Mouse (Mus musculus) myocyte (in vitro differentiated cells): Measurements from ENCODE around the gene Plscr3. TPM values are rescaled to one million over a fixed set of nuclear protein-coding genes. Genes with fewer than 3 reads are reported as not detected.

Experiments
- H3K27me3 ChIP-seq: one replicate; pipeline ENCODE4 v1.6.1; 2011; ENCODE audit not compliant: control insufficient read depth, insufficient read depth, insufficient read length
- H3K36me3 ChIP-seq: one replicate; pipeline ENCODE4 v1.6.1; 2011; ENCODE audit not compliant: control insufficient read depth, insufficient read depth
- H3K4me2 ChIP-seq: one replicate; pipeline ENCODE4 v1.6.1; 2011; ENCODE audit warnings: low read depth, control low read depth
- H3K4me3 ChIP-seq: one replicate; pipeline ENCODE4 v1.5.1; 2011; ENCODE audit warnings: mild to moderate bottlenecking, control low read depth, moderate library complexity
- H3K79me2 ChIP-seq: one replicate; pipeline ENCODE4 v1.6.1; 2011; ENCODE audit not compliant: control insufficient read depth, insufficient read depth
- H3ac ChIP-seq: one replicate; pipeline ENCODE4 v1.6.1; 2011; ENCODE audit not compliant: control insufficient read depth, insufficient read length
- CEBPB ChIP-seq: IDR thresholded peaks from 2 replicates; pipeline ENCODE4 v1.6.1; 2011; ENCODE audit warnings: mild to moderate bottlenecking, moderate library complexity; ENCODE audit not compliant: poor library complexity, insufficient read depth, severe bottlenecking
- E2F4 ChIP-seq: IDR thresholded peaks from one replicate; pipeline ENCODE4 v1.6.1; 2011; ENCODE audit warnings: mild to moderate bottlenecking, control low read depth, moderate library complexity; ENCODE audit not compliant: insufficient read depth
- MAX ChIP-seq: IDR thresholded peaks from one replicate; pipeline ENCODE4 v1.6.1; 2011; ENCODE audit warnings: low read depth, mild to moderate bottlenecking, control low read depth
- MYOD1 ChIP-seq, 3 experiments: IDR thresholded peaks; one replicate each; pipeline ENCODE4 v1.6.1; 2011; ENCODE audit warnings: control low read depth in 2 of 3, low read depth in 2 of 3, mild to moderate bottlenecking in 2 of 3, moderate library complexity in 1 of 3; ENCODE audit not compliant: insufficient read length in 2 of 3, control insufficient read depth in 1 of 3
- MYOG ChIP-seq, 3 experiments: IDR thresholded peaks; one replicate each; pipeline ENCODE4 v1.6.1; 2011; ENCODE audit warnings: control low read depth in 2 of 3, low read depth in 2 of 3, mild to moderate bottlenecking in 2 of 3; ENCODE audit not compliant: insufficient read length in 2 of 3, control insufficient read depth in 1 of 3, insufficient read depth in 1 of 3
- POLR2A ChIP-seq: IDR thresholded peaks from one replicate; pipeline ENCODE4 v1.6.1; 2011; ENCODE audit warnings: low read depth, mild to moderate bottlenecking, control low read depth, moderate library complexity; ENCODE audit not compliant: insufficient read length
- POLR2AphosphoS2 ChIP-seq: IDR thresholded peaks from one replicate; pipeline ENCODE4 v1.6.1; 2011; ENCODE audit warnings: low read depth, control low read depth; ENCODE audit not compliant: insufficient read length
- REST ChIP-seq: IDR thresholded peaks from one replicate; pipeline ENCODE4 v1.6.1; 2011; ENCODE audit warnings: mild to moderate bottlenecking, control low read depth, moderate library complexity; ENCODE audit not compliant: insufficient read depth, insufficient read length
- SRF ChIP-seq: IDR thresholded peaks from one replicate; pipeline ENCODE4 v1.6.1; 2011; ENCODE audit warnings: low read depth; ENCODE audit not compliant: control insufficient read depth, insufficient read length
- TCF12 ChIP-seq: IDR thresholded peaks from one replicate; pipeline ENCODE4 v1.6.1; 2011; ENCODE audit warnings: mild to moderate bottlenecking, control low read depth; ENCODE audit not compliant: poor library complexity, insufficient read depth, severe bottlenecking
- TCF3 ChIP-seq: IDR thresholded peaks from one replicate; pipeline ENCODE4 v1.6.1; 2011; ENCODE audit warnings: low read depth, control low read depth; ENCODE audit not compliant: insufficient read length
- USF1 ChIP-seq: IDR thresholded peaks from one replicate; pipeline ENCODE4 v1.6.1; 2011; ENCODE audit warnings: low read depth, mild to moderate bottlenecking, control low read depth, moderate library complexity
- polyA plus RNA-seq: library from polyadenylated mRNA; unstranded; fragments of >200 nt; fragmentation: generic; extraction: Trizol; gene quantifications from one replicate; pipeline ENCODE4 v1.2.1, GENCODE M21; 2012; ENCODE audit warnings: missing spikeins

The Plscr3 gene
- polyA plus RNA-seq, 1 experiment, result 91.9 TPM

GRCm38 (mm10) chr11:69864138-69864860 lies 18.1 kb downstream of the Plscr3 start:
- Histone ChIP-seq H3K4me2 (no peak overlapping the region), H3K79me2 (no peaks in the 10 kb centered on the region), H3ac (no peak overlapping the region), H3K27me3 (peaks cover 16% of the 10 kb centered on the region), H3K36me3 (no peaks in the 10 kb centered on the region), H3K4me3 (no peak overlapping the region)
- no peak for TF ChIP-seq E2F4
- TF ChIP-seq MAX, result no peak
- no peak for TF ChIP-seq USF1
- no peak for TF ChIP-seq TCF3
- no peak for TF ChIP-seq TCF12
- TF ChIP-seq MYOD1 (IDR thresholded peaks at IDR 0.05; ENCODE audit: control insufficient read depth in 1 of 3, insufficient read length in 2 of 3, low read depth in 2 of 3), result no peak
- no peak for TF ChIP-seq MYOG (IDR thresholded peaks at IDR 0.05; ENCODE audit: control insufficient read depth in 1 of 3, insufficient read depth in 1 of 3, insufficient read length in 2 of 3, low read depth in 2 of 3)
- TF ChIP-seq SRF, result no peak
- TF ChIP-seq REST, result no peak
- no peak for TF ChIP-seq POLR2AphosphoS2
- TF ChIP-seq CEBPB, result no peak
- no peak for TF ChIP-seq POLR2A

GRCm38 (mm10) chr11:69865561-69865960 lies 19.4 kb downstream of the Plscr3 start:
- Histone ChIP-seq H3ac (no peak overlapping the region), H3K4me3 (no peak overlapping the region), H3K36me3 (no peaks in the 10 kb centered on the region), H3K79me2 (no peaks in the 10 kb centered on the region), H3K4me2 (no peak overlapping the region), H3K27me3 (peaks cover 16% of the 10 kb centered on the region)
- no peak for TF ChIP-seq MYOG (IDR thresholded peaks at IDR 0.05; ENCODE audit: control insufficient read depth in 1 of 3, insufficient read depth in 1 of 3, insufficient read length in 2 of 3, low read depth in 2 of 3)
- TF ChIP-seq MYOD1 (IDR thresholded peaks at IDR 0.05; ENCODE audit: control insufficient read depth in 1 of 3, insufficient read length in 2 of 3, low read depth in 2 of 3), result no peak
- TF ChIP-seq E2F4, result no peak
- no peak for TF ChIP-seq CEBPB
- no peak for TF ChIP-seq SRF
- no peak for TF ChIP-seq USF1
- TF ChIP-seq POLR2AphosphoS2, result no peak
- TF ChIP-seq MAX, result no peak
- no peak for TF ChIP-seq POLR2A
- TF ChIP-seq REST, result no peak
- TF ChIP-seq TCF12, result no peak
- no peak for TF ChIP-seq TCF3

- Histone ChIP-seq H3K36me3 (no peaks in the 10 kb centered on the region), H3ac (no peak overlapping the region), H3K4me2 (no peak overlapping the region), H3K79me2 (no peaks in the 10 kb centered on the region), H3K27me3 (peaks cover 16% of the 10 kb centered on the region), H3K4me3 (no peak overlapping the region)
- TF ChIP-seq MAX, result no peak
- no peak for TF ChIP-seq POLR2A
- TF ChIP-seq REST, result no peak
- no peak for TF ChIP-seq CEBPB
- TF ChIP-seq TCF3, result no peak
- no peak for TF ChIP-seq MYOG (IDR thresholded peaks at IDR 0.05; ENCODE audit: control insufficient read depth in 1 of 3, insufficient read depth in 1 of 3, insufficient read length in 2 of 3, low read depth in 2 of 3)
- TF ChIP-seq USF1, result no peak
- TF ChIP-seq SRF, result no peak
- TF ChIP-seq TCF12, result no peak
- TF ChIP-seq E2F4, result no peak
- no peak for TF ChIP-seq MYOD1 (IDR thresholded peaks at IDR 0.05; ENCODE audit: control insufficient read depth in 1 of 3, insufficient read length in 2 of 3, low read depth in 2 of 3)
Observed at GRCm38 (mm10) chr11:69867335-69867734, 21.2 kb downstream of the Plscr3 start.

- H3K4me2 ChIP-seq, result no peak overlapping the region
- H3K27me3 ChIP-seq, result peaks cover 8% of the 10 kb centered on the region
- no peaks in the 10 kb centered on the region for H3K36me3 ChIP-seq
- H3K79me2 ChIP-seq, result no peaks in the 10 kb centered on the region
- no peak overlapping the region for H3ac ChIP-seq
- no peak overlapping the region for H3K4me3 ChIP-seq
- TF ChIP-seq MAX (no peak), POLR2A (no peak), CEBPB (no peak), REST (no peak), TCF12 (no peak), E2F4 (no peak), MYOD1 (IDR thresholded peaks at IDR 0.05; ENCODE audit: control insufficient read depth in 1 of 3, insufficient read length in 2 of 3, low read depth in 2 of 3) (no peak)
Observed at GRCm38 (mm10) chr11:69870289-69871069, 24.3 kb downstream of the Plscr3 start.
